Mouse (Mus musculus): Measurements from ENCODE around the gene Ubr4. TPM values are rescaled to one million over a fixed set of nuclear protein-coding genes. Genes with fewer than 3 reads are reported as not detected.

Gene Ubr4
- polyA plus RNA-seq, 1 experiment from 2014 or later, result 87.7 TPM

DNA sequence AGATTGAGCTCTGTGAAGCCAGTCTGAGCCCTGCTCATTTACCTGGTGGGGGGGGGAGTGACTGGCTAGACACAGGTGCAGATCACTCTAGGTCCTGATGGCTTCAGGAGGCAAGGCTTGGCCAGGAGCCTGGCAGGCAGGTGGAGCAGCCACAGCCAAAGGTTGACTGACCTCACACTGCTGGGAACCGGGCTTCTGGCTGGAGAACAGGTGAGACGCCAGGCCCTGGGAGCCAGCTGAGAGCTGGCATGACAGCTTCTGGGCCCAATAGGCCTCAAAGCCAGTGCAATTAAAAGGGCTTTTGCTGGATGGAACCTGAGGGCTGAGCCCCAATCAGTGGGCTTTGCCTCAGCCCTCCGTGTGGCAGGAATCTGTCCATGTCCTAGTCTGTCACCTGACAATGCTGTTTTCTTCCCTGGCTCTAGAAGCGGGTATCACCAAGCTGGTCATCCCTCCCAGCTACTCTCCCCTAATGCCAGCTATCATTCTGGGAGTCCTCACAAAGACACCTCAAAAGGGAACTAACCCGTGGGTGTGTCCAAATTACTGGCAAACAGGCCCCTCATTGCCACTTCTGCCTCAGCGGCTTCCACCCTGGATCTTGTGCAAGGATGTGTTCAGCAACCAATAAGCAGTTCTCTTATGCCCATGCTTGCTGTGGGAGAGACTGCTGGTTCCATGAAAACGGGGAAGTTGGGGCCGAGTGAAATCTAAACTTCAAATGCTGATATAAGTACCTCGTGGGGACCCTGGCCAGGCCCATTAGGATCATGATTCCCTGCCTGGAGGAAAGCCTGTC lies 141.0 kb downstream of the Ubr4 start:
- Histone ChIP-seq H3K4me3 (replicated peaks; ENCODE audit: low read length) (no peak overlapping the region), H3K36me3 (ENCODE audit: control insufficient read depth, insufficient read depth) (peaks cover 4% of the 10 kb centered on the region; the same call in 1 of the 2 replicates), H3K4me1 (replicated peaks; ENCODE audit: control insufficient read depth, insufficient read depth, low read length) (no peaks in the 10 kb centered on the region), H3K9me3 (ENCODE audit: control insufficient read depth, low read length) (no peaks in the 10 kb centered on the region), H3K4me2 (ENCODE audit: low read length) (no peak overlapping the region), H3K27me3 (replicated peaks; ENCODE audit: control insufficient read depth, insufficient read depth, low read length) (no peaks in the 10 kb centered on the region), H3K27ac (ENCODE audit: low read length) (no peak overlapping the region), H3K9ac (replicated peaks; ENCODE audit: low read depth, low read length) (no peak overlapping the region)
- ATAC-seq, result no peak
- WGBS, result 69% methylated on average over 9 of the region's 9 CpGs

DNA sequence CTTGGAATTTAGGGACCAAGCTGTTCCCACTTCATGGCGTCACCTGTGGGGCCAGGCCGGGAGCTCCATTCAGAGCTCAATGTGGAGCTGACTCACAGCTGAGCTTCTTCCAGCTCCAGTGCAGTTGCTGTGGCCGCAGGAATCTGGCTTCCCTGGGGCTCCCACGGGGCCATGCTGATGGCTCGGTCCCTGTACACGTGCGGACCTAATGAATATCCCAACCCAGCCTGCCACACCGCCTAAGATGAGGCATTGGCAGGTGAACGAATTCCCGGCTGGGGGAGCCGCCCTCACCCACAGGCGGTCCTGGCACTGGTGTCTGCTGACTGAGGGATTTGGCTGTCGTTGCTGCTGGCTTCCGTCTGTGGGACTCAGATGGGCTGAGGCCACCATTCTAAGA lies 148.4 kb downstream of the Ubr4 start:
- Histone ChIP-seq H3K36me3 (ENCODE audit: control insufficient read depth, insufficient read depth) (no peaks in the 10 kb centered on the region), H3K4me2 (ENCODE audit: low read length) (no peak overlapping the region; the same call in 1 of the 2 replicates), H3K27ac (ENCODE audit: low read length) (no peak overlapping the region), H3K9me3 (ENCODE audit: control insufficient read depth, low read length) (no peaks in the 10 kb centered on the region), H3K4me1 (replicated peaks; ENCODE audit: control insufficient read depth, insufficient read depth, low read length) (0 out of 2 replicates have a peak, but pooled peaks cover 4% of the 10 kb centered on the region), H3K4me3 (replicated peaks; ENCODE audit: low read length) (no peak overlapping the region), H3K27me3 (replicated peaks; ENCODE audit: control insufficient read depth, insufficient read depth, low read length) (no peaks in the 10 kb centered on the region), H3K9ac (replicated peaks; ENCODE audit: low read depth, low read length) (no peak overlapping the region)
- 55% methylated on average over 14 of the region's 14 CpGs for WGBS
- peak; percentile 55; the same call in 1 of the 2 replicates for ATAC-seq

DNA sequence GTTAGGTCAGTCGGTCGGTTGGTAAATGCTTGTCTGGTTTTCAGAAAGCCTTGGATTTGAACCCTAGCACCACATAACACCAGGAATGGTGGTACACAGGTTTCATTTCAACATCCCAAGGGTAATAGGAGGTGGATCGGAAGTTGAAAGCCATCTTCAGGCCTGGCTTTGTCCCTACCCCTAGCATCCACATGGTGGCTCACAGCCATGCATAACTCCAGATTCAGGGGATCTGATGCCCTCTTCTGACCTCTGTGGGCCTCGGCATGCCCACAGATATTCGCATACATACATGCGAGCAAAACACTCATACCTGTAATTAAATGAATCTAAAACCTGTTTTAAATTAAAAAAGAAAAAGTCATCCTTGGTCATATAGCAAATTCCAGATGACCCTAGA lies 149.3 kb downstream of the Ubr4 start:
- 0 out of 2 replicates have a peak, but pooled peaks cover 4% of the 10 kb centered on the region for H3K4me1 ChIP-seq (replicated peaks; ENCODE audit: control insufficient read depth, insufficient read depth, low read length)
- 80% methylated on average over 6 of the region's 6 CpGs for WGBS
- no peak overlapping the region for H3K9ac ChIP-seq (replicated peaks; ENCODE audit: low read depth, low read length)
- no peaks in the 10 kb centered on the region for H3K9me3 ChIP-seq (ENCODE audit: control insufficient read depth, low read length)
- no peak for ATAC-seq
- H3K36me3 ChIP-seq (ENCODE audit: control insufficient read depth, insufficient read depth), result no peaks in the 10 kb centered on the region
- H3K27me3 ChIP-seq (replicated peaks; ENCODE audit: control insufficient read depth, insufficient read depth, low read length), result no peaks in the 10 kb centered on the region
- no peak overlapping the region for H3K27ac ChIP-seq (ENCODE audit: low read length)
- H3K4me2 ChIP-seq (ENCODE audit: low read length), result no peak overlapping the region
- no peak overlapping the region for H3K4me3 ChIP-seq (replicated peaks; ENCODE audit: low read length)

- no peak for ATAC-seq
- 90% methylated on average over 8 of the region's 8 CpGs for WGBS
- no peak overlapping the region for H3K27ac ChIP-seq (ENCODE audit: low read length)
- no peaks in the 10 kb centered on the region for H3K27me3 ChIP-seq (replicated peaks; ENCODE audit: control insufficient read depth, insufficient read depth, low read length)
- no peaks in the 10 kb centered on the region for H3K36me3 ChIP-seq (ENCODE audit: control insufficient read depth, insufficient read depth)
- no peak overlapping the region for H3K9ac ChIP-seq (replicated peaks; ENCODE audit: low read depth, low read length)
- 0 out of 2 replicates have a peak, but pooled peaks cover 4% of the 10 kb centered on the region for H3K4me1 ChIP-seq (replicated peaks; ENCODE audit: control insufficient read depth, insufficient read depth, low read length)
- H3K4me3 ChIP-seq (replicated peaks; ENCODE audit: low read length), result no peak overlapping the region
- no peaks in the 10 kb centered on the region for H3K9me3 ChIP-seq (ENCODE audit: control insufficient read depth, low read length)
- no peak overlapping the region for H3K4me2 ChIP-seq (ENCODE audit: low read length)
Observed at GRCm38 (mm10) chr4:139503919-139504318, 151.5 kb downstream of the Ubr4 start.

GRCm38 (mm10) chr4:139505716-139506115 lies 153.3 kb downstream of the Ubr4 start:
- H3K9ac ChIP-seq (replicated peaks; ENCODE audit: low read depth, low read length), result no peak overlapping the region
- H3K27ac ChIP-seq (ENCODE audit: low read length), result no peak overlapping the region
- H3K36me3 ChIP-seq (ENCODE audit: control insufficient read depth, insufficient read depth), result no peaks in the 10 kb centered on the region
- no peaks in the 10 kb centered on the region for H3K27me3 ChIP-seq (replicated peaks; ENCODE audit: control insufficient read depth, insufficient read depth, low read length)
- WGBS, result 74% methylated on average over 4 of the region's 4 CpGs
- 0 out of 2 replicates have a peak, but pooled peaks cover 4% of the 10 kb centered on the region for H3K4me1 ChIP-seq (replicated peaks; ENCODE audit: control insufficient read depth, insufficient read depth, low read length)
- no peak overlapping the region for H3K4me2 ChIP-seq (ENCODE audit: low read length)
- H3K9me3 ChIP-seq (ENCODE audit: control insufficient read depth, low read length), result no peaks in the 10 kb centered on the region
- no peak overlapping the region for H3K4me3 ChIP-seq (replicated peaks; ENCODE audit: low read length)
- no peak for ATAC-seq

GRCm38 (mm10) chr4:139506727-139507126 lies 154.3 kb downstream of the Ubr4 start:
- WGBS, result 95% methylated on average over 11 of the region's 11 CpGs
- Histone ChIP-seq H3K4me2 (ENCODE audit: low read length) (no peak overlapping the region), H3K4me3 (replicated peaks; ENCODE audit: low read length) (no peak overlapping the region), H3K9me3 (ENCODE audit: control insufficient read depth, low read length) (no peaks in the 10 kb centered on the region), H3K36me3 (ENCODE audit: control insufficient read depth, insufficient read depth) (no peaks in the 10 kb centered on the region), H3K4me1 (replicated peaks; ENCODE audit: control insufficient read depth, insufficient read depth, low read length) (no peaks in the 10 kb centered on the region), H3K9ac (replicated peaks; ENCODE audit: low read depth, low read length) (no peak overlapping the region), H3K27me3 (replicated peaks; ENCODE audit: control insufficient read depth, insufficient read depth, low read length) (no peaks in the 10 kb centered on the region), H3K27ac (ENCODE audit: low read length) (no peak overlapping the region)
- ATAC-seq, result no peak

DNA sequence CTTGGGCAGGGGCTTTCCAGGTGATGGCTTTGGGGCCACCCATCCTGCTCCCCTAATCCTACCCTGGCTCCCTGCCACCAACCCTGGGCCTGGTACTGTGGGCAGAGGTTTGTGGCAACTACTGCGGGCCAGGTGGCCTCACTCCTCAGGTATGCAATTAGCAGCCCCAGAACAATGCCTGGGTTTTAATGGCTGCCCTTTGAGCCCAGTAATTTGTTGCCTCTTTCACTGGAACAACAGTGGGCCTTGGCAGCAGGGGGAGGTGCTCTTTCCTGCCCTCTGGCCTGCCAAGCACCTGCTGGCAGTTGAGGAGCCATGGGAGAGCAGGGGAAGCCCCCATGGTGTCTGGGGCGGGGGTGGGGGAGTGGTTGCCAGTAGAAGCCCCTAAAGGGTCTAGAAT lies 156.7 kb downstream of the Ubr4 start:
- no peaks in the 10 kb centered on the region for H3K9me3 ChIP-seq (ENCODE audit: control insufficient read depth, low read length)
- H3K4me3 ChIP-seq (replicated peaks; ENCODE audit: low read length), result no peak overlapping the region
- H3K9ac ChIP-seq (replicated peaks; ENCODE audit: low read depth, low read length), result no peak overlapping the region
- no peak overlapping the region for H3K27ac ChIP-seq (ENCODE audit: low read length)
- no peaks in the 10 kb centered on the region for H3K27me3 ChIP-seq (replicated peaks; ENCODE audit: control insufficient read depth, insufficient read depth, low read length)
- H3K36me3 ChIP-seq (ENCODE audit: control insufficient read depth, insufficient read depth), result no peaks in the 10 kb centered on the region
- H3K4me2 ChIP-seq (ENCODE audit: low read length), result no peak overlapping the region
- no peak for ATAC-seq
- 60% methylated on average over 2 of the region's 2 CpGs for WGBS
- H3K4me1 ChIP-seq (replicated peaks; ENCODE audit: control insufficient read depth, insufficient read depth, low read length), result no peaks in the 10 kb centered on the region

GRCm38 (mm10) chr4:139511557-139511956 lies 159.1 kb downstream of the Ubr4 start:
- no peaks in the 10 kb centered on the region for H3K27me3 ChIP-seq (replicated peaks; ENCODE audit: control insufficient read depth, insufficient read depth, low read length)
- no peaks in the 10 kb centered on the region for H3K36me3 ChIP-seq (ENCODE audit: control insufficient read depth, insufficient read depth)
- H3K4me3 ChIP-seq (replicated peaks; ENCODE audit: low read length), result no peak overlapping the region
- H3K4me1 ChIP-seq (replicated peaks; ENCODE audit: control insufficient read depth, insufficient read depth, low read length), result no peaks in the 10 kb centered on the region
- H3K4me2 ChIP-seq (ENCODE audit: low read length), result no peak overlapping the region
- H3K9me3 ChIP-seq (ENCODE audit: control insufficient read depth, low read length), result no peaks in the 10 kb centered on the region
- 84% methylated on average over 2 of the region's 2 CpGs for WGBS
- H3K9ac ChIP-seq (replicated peaks; ENCODE audit: low read depth, low read length), result no peak overlapping the region
- no peak overlapping the region for H3K27ac ChIP-seq (ENCODE audit: low read length)
- no peak for ATAC-seq

- no peaks in the 10 kb centered on the region for H3K36me3 ChIP-seq (ENCODE audit: control insufficient read depth, insufficient read depth)
- H3K9me3 ChIP-seq (ENCODE audit: control insufficient read depth, low read length), result no peaks in the 10 kb centered on the region
- ATAC-seq, result no peak
- H3K27ac ChIP-seq (ENCODE audit: low read length), result no peak overlapping the region
- no peak overlapping the region for H3K4me2 ChIP-seq (ENCODE audit: low read length)
- no peak overlapping the region for H3K9ac ChIP-seq (replicated peaks; ENCODE audit: low read depth, low read length)
- no peaks in the 10 kb centered on the region for H3K4me1 ChIP-seq (replicated peaks; ENCODE audit: control insufficient read depth, insufficient read depth, low read length)
- 79% methylated on average over 2 of the region's 2 CpGs for WGBS
- no peaks in the 10 kb centered on the region for H3K27me3 ChIP-seq (replicated peaks; ENCODE audit: control insufficient read depth, insufficient read depth, low read length)
- H3K4me3 ChIP-seq (replicated peaks; ENCODE audit: low read length), result no peak overlapping the region
Observed at GRCm38 (mm10) chr4:139512985-139513384, 160.6 kb downstream of the Ubr4 start.
